Mouse (Mus musculus) A20 (cell line): ENCODE results near the gene Mfsd5.

Experiments
- DNase-seq: peaks from one replicate; pipeline ENCODE4 v3.0.0-alpha.2; 2011; ENCODE audit warnings: low read depth, low spot score

The Mfsd5 gene

DNA sequence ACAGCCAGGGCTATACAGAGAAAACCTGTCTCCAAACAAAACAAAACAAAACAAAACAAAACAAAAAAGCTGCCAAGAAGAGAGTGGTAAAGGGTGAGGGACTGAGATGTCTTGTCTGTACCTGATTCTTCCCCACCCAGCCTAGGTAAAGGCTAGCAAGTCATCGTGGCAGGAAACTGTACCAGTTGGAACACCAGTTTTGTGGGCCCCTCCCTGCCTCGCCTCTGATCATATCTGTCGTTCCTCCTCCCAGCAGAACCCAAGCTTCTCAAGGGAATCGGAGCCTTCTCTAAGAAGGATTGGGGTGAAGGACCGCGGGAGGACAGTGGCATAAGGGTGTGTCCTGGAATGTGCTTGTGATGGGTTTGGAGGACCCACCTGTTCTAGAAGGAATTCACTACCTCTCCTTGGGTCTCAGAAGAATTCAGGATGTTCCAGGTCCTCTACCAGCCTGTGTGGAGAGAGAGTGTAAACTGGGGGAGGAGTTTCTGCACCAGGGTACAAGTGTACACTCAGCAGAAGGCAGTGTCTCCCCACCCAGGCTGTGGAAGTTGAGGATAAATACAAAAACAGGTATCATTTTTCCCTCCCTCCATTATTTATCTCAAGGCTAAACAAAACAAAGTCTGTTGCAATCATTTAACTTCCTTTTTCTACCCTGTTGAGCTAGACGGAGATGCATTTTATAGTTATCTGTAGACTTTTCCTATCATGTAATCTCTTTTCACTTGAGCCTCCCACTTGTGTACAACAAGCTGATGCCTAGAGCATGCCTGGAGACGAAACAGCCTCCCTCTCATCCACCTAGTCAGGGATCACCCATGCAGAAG, 3.4 kb downstream of the Mfsd5 start:
- DNase-seq, result no peak

DNA sequence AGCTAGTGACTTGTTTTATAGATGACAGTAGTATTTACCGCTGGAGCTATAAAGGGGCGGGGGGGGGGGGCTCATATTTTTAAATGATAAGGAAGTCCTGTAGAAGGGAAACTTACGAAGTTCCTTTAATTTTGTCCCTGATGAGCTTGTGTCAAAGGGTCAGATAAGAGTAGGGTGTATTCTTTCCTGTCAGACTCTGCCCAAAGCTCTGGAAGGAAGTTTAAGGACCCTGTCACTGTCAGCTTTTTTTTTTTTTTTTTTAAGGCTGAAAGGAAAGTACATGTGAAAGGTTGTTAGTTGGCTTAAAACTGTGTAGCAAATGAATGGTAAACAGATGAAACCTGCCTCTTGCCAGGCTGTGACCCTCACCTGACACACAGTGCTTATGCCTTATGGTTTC, 4.4 kb downstream of the Mfsd5 start:
- DNase-seq, result no peak

- DNase-seq, result peak; percentile 59
Measured at GRCm38 (mm10) chr15:102287395-102287794, 8.1 kb downstream of the Mfsd5 start.

DNA sequence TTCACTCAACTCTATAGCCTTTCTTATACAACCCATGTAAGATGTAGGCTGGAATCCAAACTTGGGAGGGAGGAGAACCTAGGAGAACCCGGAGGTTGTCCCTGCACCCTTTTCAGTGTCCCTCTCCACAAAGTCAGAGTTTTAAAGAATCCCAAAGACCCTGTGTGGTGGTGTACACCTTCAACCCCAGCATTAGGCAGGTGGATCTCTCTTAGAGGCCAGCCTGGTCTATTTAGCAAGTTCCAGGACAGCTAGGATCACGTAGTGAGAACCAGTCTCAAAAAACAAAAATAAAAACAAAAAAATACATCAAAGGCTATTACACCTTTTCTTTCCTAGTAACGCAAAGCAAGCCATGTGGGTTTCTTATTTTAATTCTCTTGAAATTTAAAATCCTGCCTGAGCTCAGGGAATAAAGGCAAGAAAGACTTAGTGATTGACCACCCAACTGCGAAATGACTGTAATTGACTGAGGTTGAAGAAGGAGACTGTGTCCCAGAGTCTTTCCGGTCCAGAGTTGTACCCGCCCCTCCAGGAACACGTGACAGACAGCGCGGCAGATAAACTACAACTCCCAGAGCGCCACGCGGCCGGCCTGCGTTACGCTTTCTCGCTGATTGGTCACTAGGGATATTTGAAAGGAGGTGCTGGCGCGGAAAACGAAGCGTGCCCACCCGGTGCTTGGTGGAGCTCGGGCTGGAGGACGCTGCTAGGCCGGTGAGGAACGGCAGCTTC, 16.5 kb downstream of the Mfsd5 start, which contains the start of gene Espl1:
Gene Espl1, plus strand, starts transcription at position 634 of the 735 bp plus-strand sequence.
- peak; percentile 95 for DNase-seq

- DNase-seq, result peak; percentile 44
Measured at GRCm38 (mm10) chr15:102296368-102297006, 17.2 kb downstream of the Mfsd5 start.

- no peak for DNase-seq
Measured at GRCm38 (mm10) chr15:102302542-102302941, 23.3 kb downstream of the Mfsd5 start.

DNA sequence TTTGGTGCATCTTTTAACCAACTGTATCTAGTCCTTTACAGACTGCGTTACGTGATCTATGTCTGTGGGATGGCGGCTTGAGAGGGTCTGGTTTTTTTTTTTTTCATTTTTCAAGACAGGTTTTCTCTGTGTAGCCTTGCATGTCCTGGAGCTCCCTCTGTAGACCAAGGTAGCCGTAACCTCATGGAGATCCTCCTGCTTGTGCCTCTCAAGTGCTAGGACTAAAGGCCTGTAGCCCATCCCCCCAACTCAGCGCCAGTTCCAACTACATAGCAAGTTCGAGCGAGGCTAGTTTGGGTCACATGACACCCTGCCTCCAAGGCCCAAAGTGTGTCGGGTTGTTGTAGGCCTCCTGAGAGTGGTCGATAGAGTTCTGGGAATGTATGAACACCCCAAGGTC, 29.5 kb downstream of the Mfsd5 start:
- no peak for DNase-seq

DNA sequence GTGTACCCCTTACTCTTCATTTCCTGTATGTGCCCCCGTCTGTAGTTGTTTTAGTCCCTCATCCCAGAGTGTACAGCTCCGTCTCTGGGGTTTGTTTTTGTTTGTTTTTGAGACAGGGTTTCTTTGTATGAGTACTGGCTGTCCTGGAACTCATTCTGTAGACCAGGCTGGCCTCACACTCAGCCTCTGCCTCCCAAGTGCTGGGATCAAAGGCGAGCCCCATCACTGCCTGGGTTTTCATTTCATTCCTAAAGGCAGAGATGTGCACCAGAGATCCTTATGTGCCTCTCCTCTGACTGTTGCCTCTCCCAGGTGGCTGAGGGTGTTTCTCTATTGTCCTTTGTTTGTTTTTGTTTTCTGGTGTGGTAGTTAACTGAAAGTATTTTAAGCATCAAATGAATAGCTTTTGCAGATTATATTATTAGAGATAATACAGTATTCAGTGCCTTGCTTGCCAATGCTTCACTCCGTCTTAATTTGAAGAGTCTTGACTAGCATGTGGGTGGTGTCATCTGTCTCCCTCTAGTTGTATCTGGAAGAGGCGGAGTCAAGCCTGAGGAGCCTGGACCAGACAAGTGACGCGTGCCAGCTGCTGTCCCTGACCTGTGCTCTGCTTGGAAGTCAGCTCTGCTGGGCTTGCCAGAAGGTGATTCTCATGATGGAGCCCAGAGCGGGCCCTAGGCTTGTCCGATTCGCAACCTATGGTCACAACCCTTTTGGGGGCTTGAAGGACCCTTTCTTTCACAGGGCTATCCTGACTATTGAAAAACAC, 31.0 kb downstream of the Mfsd5 start:
- no peak for DNase-seq

DNA sequence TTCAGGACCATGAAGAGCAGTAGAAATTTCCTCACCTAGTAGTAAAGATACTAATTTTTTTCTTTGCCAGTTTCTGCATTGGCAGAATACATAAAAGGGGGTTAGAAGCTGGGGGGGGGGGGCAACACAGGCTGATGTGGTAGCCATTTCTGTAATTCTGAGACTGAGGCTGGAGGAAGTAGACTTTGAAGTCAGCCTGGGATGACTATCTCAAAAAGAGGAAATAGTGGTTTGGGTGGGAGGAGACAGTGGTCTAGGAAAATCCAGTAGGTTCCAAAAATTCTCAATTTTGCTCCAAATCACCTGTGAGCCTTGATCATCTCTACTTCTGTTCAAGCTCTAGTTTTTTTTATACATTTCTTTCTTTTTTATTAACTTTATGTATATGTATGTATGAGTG, 32.2 kb downstream of the Mfsd5 start:
- DNase-seq, result peak; percentile 48

- no peak for DNase-seq
Measured at GRCm38 (mm10) chr15:102315292-102315691, 36.0 kb downstream of the Mfsd5 start.

DNA sequence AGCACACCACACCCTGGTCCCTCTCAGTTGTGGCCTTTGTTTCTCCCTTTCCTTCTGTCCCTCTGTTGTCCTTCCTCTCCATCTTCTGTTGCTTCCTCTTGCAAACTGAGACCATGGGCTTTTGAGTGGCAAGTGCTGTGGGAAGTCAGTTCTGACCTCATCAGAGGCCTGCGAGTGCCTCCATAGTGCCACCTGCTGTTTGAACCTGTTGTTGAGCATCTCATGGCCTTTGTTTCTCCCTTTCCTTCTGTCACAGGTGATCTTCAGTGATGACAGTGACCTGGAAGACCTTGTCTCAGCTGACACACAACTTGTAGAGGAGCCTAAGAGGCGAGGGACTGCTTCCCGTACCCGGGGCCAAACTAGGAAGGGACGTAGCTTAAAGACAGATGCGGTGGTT, 37.0 kb downstream of the Mfsd5 start:
- peak; percentile 49 for DNase-seq

DNA sequence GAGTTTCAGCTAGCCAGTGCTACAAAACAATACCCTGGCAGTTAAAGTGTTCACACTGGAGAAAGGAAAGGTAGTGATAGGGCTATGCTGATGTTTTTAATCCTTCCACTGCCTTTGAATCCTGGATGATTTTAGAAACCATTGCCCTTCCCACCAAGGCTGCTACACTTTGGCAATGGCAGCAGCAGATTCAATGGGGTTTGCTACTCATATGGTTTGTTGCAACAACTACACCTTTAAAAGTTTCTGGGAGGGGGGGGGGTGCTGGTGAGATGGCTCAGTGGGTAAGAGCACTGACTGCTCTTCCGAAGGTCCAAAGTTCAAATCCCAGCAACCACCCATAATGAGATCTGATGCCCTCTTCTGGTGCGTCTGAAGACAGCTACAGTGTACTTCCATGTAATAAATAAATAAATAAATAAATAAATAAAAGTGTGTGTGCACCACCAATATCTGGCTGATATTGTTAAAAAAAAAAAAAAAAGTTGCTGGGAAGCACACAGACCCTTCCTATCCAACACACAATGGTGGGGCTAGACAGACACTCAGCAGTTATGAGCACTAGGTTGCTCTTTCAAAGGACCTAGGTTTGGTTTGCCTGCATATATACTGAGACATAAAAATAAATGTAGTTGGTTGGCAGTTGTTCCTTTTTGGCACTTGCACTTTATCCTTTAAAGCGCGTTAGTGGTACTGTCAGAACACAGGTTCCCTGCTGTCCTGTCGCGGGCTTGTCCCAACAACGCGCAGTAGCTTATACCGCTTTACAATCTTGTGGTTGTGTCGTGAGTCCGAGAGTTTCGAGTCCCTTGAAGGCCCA, 45.6 kb downstream of the Mfsd5 start:
- peak; percentile 29 for DNase-seq

DNA sequence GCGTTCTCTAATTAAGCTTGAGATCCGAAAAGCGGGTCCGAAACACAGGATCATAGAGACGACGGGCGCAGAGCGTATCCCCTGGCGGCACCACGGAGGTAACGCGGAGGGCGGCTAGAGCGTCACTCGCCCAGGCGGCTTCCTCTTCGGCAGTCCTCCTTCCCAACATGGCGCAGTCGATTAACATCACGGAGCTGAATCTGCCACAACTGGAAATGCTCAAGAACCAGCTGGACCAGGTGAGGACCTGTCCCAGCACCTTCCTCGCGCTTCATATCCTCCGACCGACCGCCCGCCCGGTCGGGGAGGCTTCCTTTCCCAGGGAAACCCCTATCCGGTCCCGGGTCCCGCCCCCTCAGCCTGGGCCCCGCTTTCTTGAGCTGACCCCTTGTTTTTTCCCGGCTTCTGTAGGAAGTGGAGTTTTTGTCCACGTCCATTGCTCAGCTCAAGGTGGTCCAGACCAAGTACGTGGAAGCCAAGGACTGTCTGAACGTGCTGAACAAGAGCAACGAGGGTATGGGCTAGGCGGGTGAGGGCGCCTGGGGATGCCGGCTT, 46.8 kb downstream of the Mfsd5 start, which contains the start of gene Pfdn5:
Gene Pfdn5, plus strand, starts transcription at position 95 of the 555 bp plus-strand sequence.
- DNase-seq, result peak; percentile 88

DNA sequence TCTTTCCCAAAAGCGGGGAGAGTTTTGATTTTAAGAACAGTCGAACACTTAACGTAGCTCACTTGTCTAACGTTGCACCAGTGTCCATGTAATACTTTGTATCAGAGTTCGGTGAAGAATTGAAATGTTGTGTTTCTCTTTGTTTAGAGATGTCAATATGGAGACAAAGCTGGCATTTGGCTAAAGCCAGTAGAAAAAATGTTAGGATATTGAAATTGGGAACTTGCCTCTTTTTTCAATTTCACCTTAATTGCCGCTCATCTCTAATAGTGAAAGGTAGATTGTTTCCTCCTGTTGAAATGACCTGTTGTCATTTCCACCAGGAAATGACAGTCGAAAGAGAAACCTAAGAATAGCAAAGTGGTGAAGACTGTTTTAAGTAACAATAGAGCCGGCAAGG, 47.6 kb downstream of the Mfsd5 start:
- DNase-seq, result no peak
